Mouse (Mus musculus) gastrocnemius, adult 18-20 months (tissue): Measurements from ENCODE around the gene Adgrd1. TPM values are rescaled to one million over a fixed set of nuclear protein-coding genes. Genes with fewer than 3 reads are reported as not detected.

Experiments
- DNase-seq: peaks from one replicate; pipeline ENCODE4 v3.0.0; 2021; ENCODE audit warnings: low spot score
- total RNA-seq, 2 experiments: library from RNA; stranded (reverse); gene quantifications; 2 replicates each; pipeline ENCODE4 v1.2.3; 2021

The Adgrd1 gene
- total RNA-seq, 2 experiments from 2014 or later = 3.5 to 5.7 TPM

DNA sequence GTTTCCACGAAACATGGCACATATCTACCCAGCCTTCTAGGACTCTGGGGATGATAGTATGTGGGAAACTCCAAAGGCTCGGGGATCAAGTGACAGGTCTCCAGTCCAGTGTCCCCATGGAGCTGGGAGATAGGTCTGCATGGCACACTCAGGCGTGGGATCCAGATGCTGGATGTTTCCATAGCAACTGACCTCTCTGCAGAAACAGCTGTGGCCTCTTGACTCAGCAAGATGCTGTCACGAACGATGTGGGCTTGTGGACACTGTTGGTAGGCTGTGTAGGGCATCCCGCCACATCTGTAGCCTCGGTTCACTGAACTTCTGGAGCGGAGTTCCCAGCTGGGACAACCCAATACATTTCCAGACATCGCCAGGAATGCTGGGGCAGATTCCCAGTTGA, 51.9 kb downstream of the Adgrd1 start:
- DNase-seq = no peak

DNA sequence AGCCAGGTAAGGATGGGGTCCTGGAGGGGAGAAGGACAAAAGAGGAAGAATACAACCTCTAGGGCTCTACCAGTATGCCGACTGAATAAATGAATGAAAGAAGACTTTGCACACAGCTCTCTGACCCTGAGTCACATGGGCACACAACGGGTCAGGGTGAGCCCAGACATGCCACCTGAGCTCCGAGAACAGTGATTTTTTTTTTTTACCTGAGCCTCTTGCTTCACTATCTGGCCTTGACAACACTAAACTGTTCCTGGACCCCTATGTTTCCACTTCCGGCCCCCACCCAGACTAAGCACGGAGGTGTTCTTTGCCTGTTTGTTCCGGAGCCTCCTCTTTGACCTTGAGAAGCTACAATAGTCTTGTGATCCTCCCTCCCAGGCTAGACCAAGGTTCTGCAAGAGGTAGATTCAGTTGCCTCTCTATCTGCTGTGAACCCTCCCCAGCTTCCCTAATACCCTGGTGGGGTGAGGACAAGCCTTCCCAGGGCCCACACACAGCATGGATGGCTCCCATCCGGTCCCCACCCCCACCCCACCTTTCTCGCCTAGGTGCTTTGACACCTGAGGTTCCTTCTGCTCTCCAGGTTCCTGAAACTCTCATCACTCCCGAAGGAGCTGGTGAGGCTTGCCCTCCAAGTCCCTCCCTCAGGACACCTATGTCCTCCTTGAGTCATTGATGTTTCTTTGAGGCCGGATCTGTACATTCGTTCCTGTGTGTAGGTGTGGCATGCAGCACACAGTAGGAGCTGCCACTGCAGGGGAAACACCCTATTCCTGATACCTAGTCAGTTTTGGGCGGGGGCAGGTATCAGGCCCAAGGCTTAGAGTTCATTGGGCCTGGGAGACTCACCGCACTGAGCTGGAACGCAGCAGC, 58.7 kb downstream of the Adgrd1 start:
- DNase-seq = no peak

- DNase-seq = no peak
Measured at GRCm38 (mm10) chr5:129155902-129156311, 59.4 kb downstream of the Adgrd1 start.

GRCm38 (mm10) chr5:129161372-129162051, 65.0 kb downstream of the Adgrd1 start:
- DNase-seq = no peak

DNA sequence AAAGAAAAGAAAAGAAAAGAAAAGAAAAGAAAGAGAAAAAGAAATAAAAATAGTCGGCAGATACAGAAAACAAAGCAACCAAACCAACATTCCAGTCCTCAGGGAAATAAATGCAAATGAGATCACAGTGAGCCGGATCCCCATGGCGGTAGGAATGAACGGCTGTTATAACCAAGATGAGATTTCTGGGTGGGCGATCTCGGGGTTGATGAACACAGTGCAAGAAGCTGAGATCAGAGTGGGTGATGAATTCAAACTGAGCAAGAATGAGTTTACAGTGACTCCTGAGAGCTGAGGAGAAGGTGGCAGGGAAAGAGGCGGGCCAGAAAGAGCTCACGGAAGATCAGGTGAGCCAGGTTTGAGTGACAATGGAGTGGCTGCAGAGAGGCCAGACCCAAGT, 66.9 kb downstream of the Adgrd1 start:
- DNase-seq = no peak

GRCm38 (mm10) chr5:129164091-129164490, 67.5 kb downstream of the Adgrd1 start:
- DNase-seq = peak; percentile 67

DNA sequence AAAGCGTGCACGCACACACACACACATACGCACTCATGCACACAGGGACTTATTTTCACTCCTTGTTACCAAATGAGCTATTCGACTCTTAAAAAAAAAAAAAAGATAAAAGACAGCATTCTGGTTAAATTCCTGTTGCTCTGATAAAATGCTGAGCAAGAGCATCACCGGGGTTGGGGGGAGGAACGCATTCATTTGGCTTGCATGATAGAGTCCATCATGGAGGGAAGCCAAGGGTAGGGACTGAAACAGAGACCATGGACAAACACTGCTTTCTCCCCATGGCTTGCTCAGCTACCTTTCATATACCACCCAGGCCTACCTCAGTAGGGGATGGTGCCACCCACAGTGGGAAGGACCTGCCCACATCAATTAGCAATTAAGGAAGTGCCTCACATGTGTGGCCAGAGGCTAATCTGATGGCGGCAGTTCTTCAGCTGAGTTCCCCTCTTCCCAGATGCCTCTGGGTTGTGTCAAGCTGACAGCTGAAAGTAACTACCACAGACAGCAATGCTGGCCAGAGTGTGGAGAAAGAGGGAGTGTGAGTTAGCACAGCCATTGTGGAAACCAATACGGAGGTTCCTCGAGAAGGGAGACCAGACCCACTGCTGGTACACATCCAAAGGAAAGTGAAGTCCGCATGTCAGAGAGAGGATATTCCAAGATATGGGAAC, 68.5 kb downstream of the Adgrd1 start:
- DNase-seq = no peak

DNA sequence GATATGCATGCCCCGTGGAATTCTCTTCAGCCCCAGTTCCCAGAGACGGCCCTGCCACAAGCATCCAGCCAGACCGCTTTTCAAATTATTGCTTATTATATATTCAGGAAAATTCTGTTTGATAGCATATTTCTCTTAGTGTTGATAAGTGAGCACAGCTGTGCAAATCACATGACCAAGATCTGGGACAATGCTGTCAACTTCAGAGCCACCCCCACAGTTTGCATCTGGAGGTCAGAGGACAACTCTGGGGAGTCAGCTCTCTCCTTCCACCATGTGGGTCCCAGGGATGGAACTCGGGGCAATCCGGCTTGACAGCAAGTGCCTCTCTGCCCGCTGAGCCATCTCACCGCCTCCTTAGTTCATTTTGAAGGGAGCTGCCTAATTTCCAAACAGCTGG, 69.0 kb downstream of the Adgrd1 start:
- DNase-seq = no peak

DNA sequence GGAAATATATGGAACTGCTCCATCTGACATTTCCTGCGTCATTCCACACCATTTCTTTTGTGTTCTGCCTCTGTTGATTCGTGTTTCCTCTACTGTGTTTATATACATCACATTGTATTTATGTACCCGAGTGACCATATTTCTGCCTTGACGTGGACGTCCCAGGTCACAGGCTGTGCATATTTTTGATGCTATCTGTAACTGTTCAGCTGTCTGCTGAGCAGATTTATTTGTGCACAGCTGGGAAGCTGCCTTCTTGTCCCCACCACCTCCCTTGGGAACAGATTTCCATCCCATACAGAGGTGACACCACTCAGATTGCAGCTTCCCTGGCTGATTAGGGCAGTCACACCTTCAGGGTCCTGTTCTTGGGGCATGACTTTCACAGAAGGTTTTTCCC, 72.5 kb downstream of the Adgrd1 start:
- DNase-seq = no peak

- no peak for DNase-seq
Measured at GRCm38 (mm10) chr5:129169567-129169966, 73.0 kb downstream of the Adgrd1 start.

- no peak for DNase-seq
Measured at GRCm38 (mm10) chr5:129172533-129172932, 76.0 kb downstream of the Adgrd1 start.

DNA sequence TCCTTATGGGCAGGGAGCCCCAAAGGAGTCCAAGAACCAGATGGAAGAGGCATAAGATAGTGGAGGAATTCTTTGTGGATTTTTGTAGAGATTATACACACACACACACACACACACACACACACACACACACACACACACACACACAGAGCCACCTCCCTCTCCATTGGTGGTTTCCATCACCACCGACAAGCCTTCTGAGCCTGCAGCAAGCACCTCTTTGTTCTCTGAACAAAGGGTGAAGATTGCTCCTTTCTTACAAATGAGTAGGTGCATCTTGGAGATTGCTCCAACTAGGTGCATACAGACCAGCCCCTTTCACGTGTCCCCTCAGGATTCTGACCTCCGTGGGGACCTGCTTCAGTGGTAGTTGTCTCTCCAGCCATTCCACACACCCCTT, 79.4 kb downstream of the Adgrd1 start:
- no peak for DNase-seq

GRCm38 (mm10) chr5:129177697-129178511, 81.4 kb downstream of the Adgrd1 start:
- peak; percentile 68 for DNase-seq

DNA sequence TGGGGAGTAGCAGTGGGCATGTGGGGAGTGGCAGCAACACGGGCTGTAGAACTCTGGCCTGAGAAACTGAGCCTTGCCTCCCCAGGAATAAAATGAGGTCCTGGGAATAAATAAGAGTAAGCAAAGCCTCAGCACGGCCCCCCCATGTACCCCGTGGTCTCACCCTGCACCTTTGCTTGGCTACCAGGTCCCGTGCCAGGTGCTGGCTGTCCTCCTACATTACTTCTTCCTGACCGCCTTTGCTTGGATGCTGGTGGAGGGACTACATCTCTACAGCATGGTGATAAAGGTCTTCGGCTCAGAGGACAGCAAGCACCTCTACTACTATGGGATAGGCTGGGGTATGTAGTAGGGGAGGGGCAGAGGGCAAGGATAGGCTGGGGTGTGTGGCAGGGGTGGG, 82.8 kb downstream of the Adgrd1 start:
- DNase-seq = no peak

DNA sequence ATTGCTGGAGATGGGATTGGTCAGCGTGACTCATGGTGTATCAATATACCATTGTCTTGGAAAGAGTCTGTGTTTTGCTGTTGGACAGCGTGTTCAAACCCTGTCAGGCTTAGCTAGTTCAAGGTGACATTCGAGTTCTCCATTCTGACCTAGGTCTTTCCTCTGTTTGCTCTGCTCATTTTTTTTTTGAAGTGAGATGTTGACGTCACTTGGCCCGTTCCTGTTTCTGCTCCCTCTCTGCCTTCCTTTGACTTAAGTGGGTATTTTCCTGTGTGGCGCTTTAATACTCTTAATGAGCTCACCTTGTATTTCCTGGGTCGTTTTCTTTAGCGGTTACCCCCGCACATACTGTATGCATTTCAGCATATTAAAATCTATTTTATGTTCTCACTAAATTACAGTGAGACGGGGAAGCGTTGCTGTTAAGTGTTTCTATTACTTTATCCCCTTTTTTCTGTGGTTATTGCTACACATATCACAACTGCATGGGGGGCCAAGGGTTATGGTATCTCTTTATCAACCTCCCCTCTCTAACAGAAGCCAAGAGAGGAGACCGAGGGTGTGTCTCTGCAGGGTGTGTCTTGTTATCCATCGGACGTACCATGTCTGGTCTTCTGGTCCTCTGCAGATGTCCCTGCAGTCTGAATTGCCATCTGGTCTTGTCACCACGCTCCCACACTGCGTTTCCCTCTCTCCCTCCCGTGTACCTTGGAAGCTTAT, 83.6 kb downstream of the Adgrd1 start:
- DNase-seq = no peak

- no peak for DNase-seq
Measured at GRCm38 (mm10) chr5:129180715-129181228, 84.2 kb downstream of the Adgrd1 start.

- DNase-seq = no peak
Measured at GRCm38 (mm10) chr5:129181450-129181849, 84.9 kb downstream of the Adgrd1 start.

DNA sequence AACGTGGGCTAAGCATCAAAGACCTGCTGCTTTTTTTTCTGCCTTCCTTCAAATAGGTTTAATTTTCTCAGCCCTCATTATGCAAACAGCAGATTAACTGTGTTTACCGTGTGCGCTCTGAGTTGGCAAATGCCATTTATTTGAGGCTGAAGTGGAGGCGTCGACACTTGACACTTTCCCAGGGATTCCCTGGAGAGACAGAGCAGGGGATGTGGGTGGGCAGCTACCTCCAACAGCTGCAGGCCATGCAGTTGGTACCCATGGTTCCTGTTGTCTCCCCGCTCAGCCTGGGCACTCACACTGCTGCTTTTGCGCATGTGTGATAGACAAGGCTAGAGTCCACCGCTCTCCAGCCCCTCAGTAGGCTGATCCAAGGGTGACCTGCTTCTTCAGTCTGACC, 86.0 kb downstream of the Adgrd1 start:
- DNase-seq = no peak

GRCm38 (mm10) chr5:129186260-129186659, 89.7 kb downstream of the Adgrd1 start:
- DNase-seq = peak; percentile 26

DNA sequence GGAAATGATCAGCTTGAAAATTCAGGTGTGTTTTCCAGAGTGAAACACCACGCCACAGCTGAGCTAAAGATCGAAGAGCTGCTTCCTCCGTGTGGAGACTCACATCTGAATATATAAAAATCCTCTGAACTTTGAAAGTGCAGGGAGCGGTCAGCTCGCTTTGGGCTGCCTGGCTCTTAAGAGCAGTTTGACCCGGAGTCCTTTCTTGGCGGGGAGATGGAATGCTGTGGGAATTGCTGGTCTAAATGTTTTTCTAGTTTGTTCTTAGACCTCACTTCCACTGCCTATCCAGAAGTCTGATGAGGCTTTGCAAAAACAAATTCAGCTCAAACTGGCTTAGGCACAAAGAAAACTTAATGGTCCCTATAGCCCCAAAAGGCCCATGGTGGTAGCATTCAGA, 90.4 kb downstream of the Adgrd1 start:
- no peak for DNase-seq

GRCm38 (mm10) chr5:129189071-129189470, 92.5 kb downstream of the Adgrd1 start:
- DNase-seq = no peak
